Mouse (Mus musculus) forebrain, embryonic 15.5 days (tissue): ENCODE data around the gene Hax1. TPM values are rescaled to one million over a fixed set of nuclear protein-coding genes. Genes with fewer than 3 reads are reported as not detected.
A peak's percentile ranks its signal among the peaks of the same experiment; 100 is the strongest.

Experiments
- ATAC-seq: fragments of 200-750 bp; cut with Nextera tagmentation; replicated peaks from 2 replicates; pipeline ENCODE4 v1.8.0; 2017; ENCODE audit warnings: mild to moderate bottlenecking, moderate TSS enrichment, moderate library complexity
- H3K27ac ChIP-seq: fragments of 300-500 bp; sonication (generic); replicated peaks from 2 replicates; pipeline ENCODE4 v1.5.1; 2015; ENCODE audit warnings: mild to moderate bottlenecking, inconsistent platforms
- H3K27me3 ChIP-seq: fragments of 300-500 bp; sonication (generic); 2 replicates; pipeline ENCODE4 v1.6.1; 2015; ENCODE audit warnings: inconsistent platforms
- H3K36me3 ChIP-seq: fragments of 300-500 bp; sonication (generic); 2 replicates; pipeline ENCODE4 v1.6.1; 2015; ENCODE audit warnings: mild to moderate bottlenecking, inconsistent platforms
- H3K4me1 ChIP-seq: fragments of 300-500 bp; sonication (generic); 2 replicates; pipeline ENCODE4 v1.6.1; 2015; ENCODE audit warnings: inconsistent platforms
- H3K4me2 ChIP-seq: fragments of 300-500 bp; sonication (generic); replicated peaks from 2 replicates; pipeline ENCODE4 v1.6.1; 2015; ENCODE audit warnings: mild to moderate bottlenecking, inconsistent platforms
- H3K4me3 ChIP-seq: fragments of 300-500 bp; sonication (generic); 2 replicates; pipeline ENCODE4 v1.5.1; 2015; ENCODE audit warnings: mild to moderate bottlenecking, inconsistent platforms
- H3K9ac ChIP-seq: fragments of 300-500 bp; sonication (generic); replicated peaks from 2 replicates; pipeline ENCODE4 v1.6.1; 2015; ENCODE audit warnings: mild to moderate bottlenecking, inconsistent platforms
- H3K9me3 ChIP-seq: fragments of 300-500 bp; sonication (generic); 2 replicates; pipeline ENCODE4 v1.6.1; 2016; ENCODE audit warnings: inconsistent platforms
- WGBS: fragments of 180-500 bp; shearing (Covaris S2); methylation state at CpG from one replicate; pipeline ENCODE4 v1.1.7; 2015; ENCODE audit warnings: mixed read lengths; 5-methylcytosine and 5-hydroxymethylcytosine counted together
- polyA plus RNA-seq: library from polyadenylated mRNA; unstranded; fragments of >200 nt; fragmentation: Nextera tagmentation; extraction: Ambion mirVana; gene quantifications from 2 replicates; pipeline ENCODE4 v1.2.1, GENCODE M21; 2015

Gene Hax1
- 147 TPM in 2 replicates for polyA plus RNA-seq

GRCm38 (mm10) chr3:89998612-89999054 is at the start of gene Hax1:
TSS of gene Hax1 (minus strand) at chr3:89998780.
- under 1% methylated on average over 26 of the region's 26 CpGs for WGBS
- Histone ChIP-seq H3K4me2 (peak within 1 kb of the TSS; percentile 88), H3K4me1 (peaks cover 22% of the 10 kb centered on the region), H3K36me3 (peaks cover 48% of the 10 kb centered on the region), H3K27me3 (no peaks in the 10 kb centered on the region), H3K9me3 (no peaks in the 10 kb centered on the region), H3K4me3 (peak within 1 kb of the TSS; percentile 88), H3K9ac (peak within 1 kb of the TSS; percentile 95), H3K27ac (peak within 1 kb of the TSS; percentile 95)
- ATAC-seq = peak; percentile 95

DNA sequence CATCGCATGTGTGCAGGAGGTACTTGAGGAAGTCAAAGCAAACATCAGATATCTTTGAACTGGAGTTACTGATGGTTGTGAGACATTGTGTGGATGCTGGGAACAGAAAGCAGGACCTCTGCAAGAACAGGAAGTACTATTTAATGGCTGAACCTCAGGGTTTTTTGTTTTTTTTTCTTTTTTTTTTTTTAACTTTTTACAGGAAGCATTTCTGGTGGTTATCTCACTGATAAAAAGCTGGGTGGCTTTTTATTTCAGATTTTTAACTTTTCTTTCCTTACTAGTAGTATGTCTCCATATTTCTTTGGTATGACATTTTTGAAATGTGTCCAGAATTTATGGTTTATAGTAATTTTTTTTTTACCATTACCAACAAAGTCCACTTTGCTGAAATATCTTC is 37.7 kb upstream of the Hax1 start:
- no peaks in the 10 kb centered on the region for H3K4me1 ChIP-seq
- no peak overlapping the region for H3K4me2 ChIP-seq
- 89% methylated on average over 1 of the region's 1 CpGs for WGBS
- H3K9me3 ChIP-seq = no peaks in the 10 kb centered on the region
- ATAC-seq = no peak
- no peaks in the 10 kb centered on the region for H3K27me3 ChIP-seq
- H3K27ac ChIP-seq = no peak overlapping the region
- H3K4me3 ChIP-seq = no peak overlapping the region
- H3K36me3 ChIP-seq = peaks cover 83% of the 10 kb centered on the region
- H3K9ac ChIP-seq = no peak overlapping the region

DNA sequence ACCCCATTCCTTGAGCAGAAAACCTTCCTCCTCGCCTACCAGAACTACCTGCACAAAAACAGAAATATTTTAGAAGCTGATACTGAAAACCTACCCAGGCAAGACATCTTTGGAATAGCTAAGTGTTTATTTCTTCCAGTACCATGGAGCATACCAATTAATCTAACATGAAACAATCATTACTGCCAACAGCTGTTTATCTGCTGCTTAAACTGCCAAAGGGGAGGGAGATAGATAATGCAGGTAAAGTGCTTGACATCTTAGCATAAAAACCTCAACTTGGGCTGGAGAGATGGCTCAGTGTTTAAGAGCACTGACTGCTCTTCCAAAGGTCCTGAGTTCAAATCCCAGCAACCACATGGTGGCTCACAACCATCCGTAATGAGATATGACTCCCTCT is 36.1 kb upstream of the Hax1 start:
- Histone ChIP-seq H3K4me3 (no peak overlapping the region), H3K27ac (no peak overlapping the region), H3K36me3 (peaks cover 84% of the 10 kb centered on the region), H3K4me1 (no peaks in the 10 kb centered on the region), H3K9me3 (no peaks in the 10 kb centered on the region), H3K27me3 (no peaks in the 10 kb centered on the region), H3K9ac (no peak overlapping the region), H3K4me2 (no peak overlapping the region)
- 88% methylated on average over 2 of the region's 2 CpGs for WGBS
- no peak for ATAC-seq

DNA sequence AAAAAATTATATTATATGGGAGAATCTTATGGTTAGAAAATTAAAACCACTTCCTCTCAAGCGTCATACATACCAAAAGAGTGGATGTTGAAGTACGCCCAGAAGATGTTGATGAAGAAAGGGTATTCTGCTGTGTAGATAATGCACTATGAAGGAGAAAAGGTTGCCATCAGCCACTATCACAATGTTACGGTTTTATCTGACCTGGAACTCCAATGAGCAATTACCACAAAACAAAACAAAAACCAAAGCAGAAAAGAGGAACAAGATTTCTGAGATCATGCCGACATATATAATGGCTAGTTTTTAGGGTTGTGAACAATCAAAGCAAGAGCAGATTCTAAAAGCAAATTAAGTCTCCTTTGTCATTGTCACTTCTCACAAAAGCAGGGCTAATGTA is 18.0 kb upstream of the Hax1 start:
- WGBS = 96% methylated on average over 4 of the region's 4 CpGs
- ATAC-seq = no peak
- H3K9ac ChIP-seq = no peak overlapping the region
- H3K4me2 ChIP-seq = no peak overlapping the region
- no peak overlapping the region for H3K4me3 ChIP-seq
- no peaks in the 10 kb centered on the region for H3K27me3 ChIP-seq
- H3K27ac ChIP-seq = no peak overlapping the region
- no peaks in the 10 kb centered on the region for H3K4me1 ChIP-seq
- H3K9me3 ChIP-seq = no peaks in the 10 kb centered on the region
- peaks cover 98% of the 10 kb centered on the region for H3K36me3 ChIP-seq

GRCm38 (mm10) chr3:90010291-90010690 is 11.7 kb upstream of the Hax1 start:
- no peaks in the 10 kb centered on the region for H3K4me1 ChIP-seq
- H3K4me2 ChIP-seq = no peak overlapping the region
- H3K36me3 ChIP-seq = peaks cover 96% of the 10 kb centered on the region
- H3K9me3 ChIP-seq = no peaks in the 10 kb centered on the region
- H3K27me3 ChIP-seq = no peaks in the 10 kb centered on the region
- WGBS = 91% methylated on average over 2 of the region's 2 CpGs
- H3K27ac ChIP-seq = no peak overlapping the region
- H3K4me3 ChIP-seq = no peak overlapping the region
- H3K9ac ChIP-seq = no peak overlapping the region
- ATAC-seq = no peak

DNA sequence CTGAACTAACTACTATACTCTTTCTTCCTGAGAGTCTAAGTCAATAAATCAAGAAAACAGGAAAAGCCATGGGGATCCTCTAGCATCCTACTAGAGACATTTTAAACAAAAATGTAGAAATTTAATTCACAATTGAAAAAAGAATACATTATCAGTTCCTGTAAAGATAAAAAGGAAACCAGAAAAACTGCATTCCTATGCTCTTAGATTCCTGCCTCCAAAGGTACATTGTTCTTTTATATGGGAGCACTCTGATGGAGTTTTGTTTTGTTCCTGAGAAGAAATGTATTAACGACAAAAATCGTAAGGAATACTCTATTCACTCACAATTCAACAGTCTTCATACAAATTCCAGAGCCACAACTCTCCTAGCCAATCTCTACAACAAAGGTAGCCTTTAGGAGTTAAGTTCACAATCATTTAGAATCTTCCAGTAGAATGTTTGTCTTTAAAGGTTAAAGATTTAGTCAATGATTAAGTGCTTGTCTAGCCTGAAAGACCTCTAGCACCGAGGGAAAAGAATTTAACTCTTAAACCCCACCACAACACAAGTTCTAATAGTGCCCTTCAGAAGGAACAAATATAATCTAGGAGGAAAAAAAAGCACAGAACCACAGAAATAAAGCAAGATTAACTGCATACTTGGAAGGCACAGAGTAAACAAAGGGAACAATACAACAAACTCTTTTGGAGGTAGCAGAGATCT is 5.7 kb upstream of the Hax1 start:
- Histone ChIP-seq H3K4me1 (peaks cover 5% of the 10 kb centered on the region), H3K9me3 (no peaks in the 10 kb centered on the region), H3K27me3 (no peaks in the 10 kb centered on the region), H3K27ac (no peak overlapping the region), H3K4me2 (no peak overlapping the region), H3K36me3 (peaks cover 85% of the 10 kb centered on the region), H3K9ac (no peak overlapping the region), H3K4me3 (no peak overlapping the region)
- 69% methylated on average over 3 of the region's 3 CpGs for WGBS
- ATAC-seq = no peak

GRCm38 (mm10) chr3:89999830-90000229 is 1.2 kb upstream of the Hax1 start:
- Histone ChIP-seq H3K9ac (no peak overlapping the region), H3K4me3 (no peak overlapping the region), H3K9me3 (no peaks in the 10 kb centered on the region), H3K27ac (no peak overlapping the region; the same call in 1 of the 2 replicates), H3K4me1 (peaks cover 22% of the 10 kb centered on the region), H3K36me3 (peaks cover 54% of the 10 kb centered on the region), H3K27me3 (no peaks in the 10 kb centered on the region), H3K4me2 (no peak overlapping the region; the same call in 1 of the 2 replicates)
- ATAC-seq = no peak
- 90% methylated on average over 4 of the region's 4 CpGs for WGBS

DNA sequence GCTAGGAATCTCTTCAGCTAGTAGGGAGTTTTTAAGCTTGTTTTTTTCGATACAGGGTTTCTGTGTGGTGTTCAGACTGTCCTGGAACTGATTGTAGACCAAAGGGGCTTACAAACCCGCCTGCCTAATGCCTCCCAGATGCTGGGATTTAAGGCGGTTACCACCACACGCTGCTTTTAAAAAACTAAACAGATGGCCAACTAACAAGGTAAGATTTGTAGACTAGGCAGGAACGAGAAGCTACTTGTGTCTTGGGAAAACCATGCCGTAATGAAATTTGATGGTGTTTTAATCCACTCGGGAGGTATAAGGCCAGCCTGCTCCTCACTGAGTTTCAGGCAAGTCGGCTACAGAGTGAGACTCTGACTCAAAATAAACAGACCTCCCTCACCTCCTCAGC is 510 bp upstream of the Hax1 start:
- 22% methylated on average over 8 of the region's 8 CpGs for WGBS
- Histone ChIP-seq H3K9me3 (no peaks in the 10 kb centered on the region), H3K4me2 (peak overlapping the region; percentile 88), H3K27ac (peak overlapping the region; percentile 95), H3K4me3 (peak overlapping the region; percentile 88), H3K9ac (peak overlapping the region; percentile 95), H3K4me1 (peaks cover 22% of the 10 kb centered on the region), H3K36me3 (peaks cover 51% of the 10 kb centered on the region), H3K27me3 (no peaks in the 10 kb centered on the region)
- peak; percentile 44; the same call in 1 of the 2 replicates for ATAC-seq

DNA sequence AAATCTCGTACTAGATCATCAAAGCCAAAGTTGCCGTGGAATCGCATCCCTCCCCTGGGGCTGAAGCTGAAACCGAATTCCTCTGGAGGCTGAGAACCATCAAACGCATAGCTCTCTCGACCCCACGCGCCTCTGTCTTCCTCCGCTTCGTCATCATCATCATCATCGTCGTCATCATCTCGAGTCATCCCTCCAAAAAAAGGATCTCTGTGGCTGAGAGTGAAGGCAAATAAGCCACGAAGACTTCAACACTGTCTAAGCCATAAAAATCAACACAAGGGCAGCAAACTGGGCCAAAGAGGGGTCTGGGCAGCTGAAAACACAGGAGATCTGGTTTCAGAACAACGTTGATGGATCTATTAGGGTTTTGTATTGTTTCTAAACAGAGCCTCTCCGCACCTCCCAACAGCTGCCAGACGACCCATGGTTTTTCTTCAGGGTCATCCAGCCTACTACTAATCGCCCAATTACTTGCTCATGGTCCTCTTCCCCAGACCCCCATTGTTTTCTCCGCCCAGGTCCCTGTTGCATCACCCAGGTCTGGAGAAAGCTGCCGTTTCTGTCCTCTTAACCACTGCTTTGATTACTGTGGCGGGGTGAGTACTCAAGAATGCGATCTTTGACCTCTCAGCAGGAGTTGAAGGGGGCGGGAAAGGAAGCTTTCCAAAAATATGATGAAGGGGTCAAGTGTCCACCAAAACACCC is 637 bp downstream of the Hax1 start:
- peaks cover 42% of the 10 kb centered on the region for H3K36me3 ChIP-seq
- H3K27ac ChIP-seq = peak overlapping the region; percentile 95
- no peaks in the 10 kb centered on the region for H3K9me3 ChIP-seq
- peak overlapping the region; percentile 88 for H3K4me2 ChIP-seq
- H3K27me3 ChIP-seq = no peaks in the 10 kb centered on the region
- H3K4me1 ChIP-seq = peaks cover 22% of the 10 kb centered on the region
- H3K9ac ChIP-seq = peak overlapping the region; percentile 95
- WGBS = 16% methylated on average over 23 of the region's 23 CpGs
- peak overlapping the region; percentile 88 for H3K4me3 ChIP-seq
- peak; percentile 51 for ATAC-seq

- no peak for ATAC-seq
Measured at GRCm38 (mm10) chr3:89994807-89995515, 3.6 kb downstream of the Hax1 start.

GRCm38 (mm10) chr3:89987822-89988221 is 10.8 kb downstream of the Hax1 start:
- ATAC-seq = no peak
- Histone ChIP-seq H3K9me3 (no peaks in the 10 kb centered on the region), H3K4me2 (no peak overlapping the region), H3K4me3 (no peak overlapping the region), H3K27ac (no peak overlapping the region), H3K4me1 (no peaks in the 10 kb centered on the region), H3K36me3 (no peaks in the 10 kb centered on the region), H3K9ac (no peak overlapping the region), H3K27me3 (no peaks in the 10 kb centered on the region)
- WGBS = 91% methylated on average over 4 of the region's 4 CpGs

More at GRCm38 (mm10) chr3:89994807-89995515, 3.6 kb downstream of the Hax1 start:
- H3K9ac ChIP-seq = no peak overlapping the region
- WGBS = 94% methylated on average over 5 of the region's 5 CpGs
- peaks cover 22% of the 10 kb centered on the region for H3K4me1 ChIP-seq
- H3K36me3 ChIP-seq = peaks cover 20% of the 10 kb centered on the region
- H3K4me2 ChIP-seq = no peak overlapping the region
- H3K27ac ChIP-seq = no peak overlapping the region
- no peaks in the 10 kb centered on the region for H3K27me3 ChIP-seq
- no peak overlapping the region for H3K4me3 ChIP-seq
- no peaks in the 10 kb centered on the region for H3K9me3 ChIP-seq

DNA sequence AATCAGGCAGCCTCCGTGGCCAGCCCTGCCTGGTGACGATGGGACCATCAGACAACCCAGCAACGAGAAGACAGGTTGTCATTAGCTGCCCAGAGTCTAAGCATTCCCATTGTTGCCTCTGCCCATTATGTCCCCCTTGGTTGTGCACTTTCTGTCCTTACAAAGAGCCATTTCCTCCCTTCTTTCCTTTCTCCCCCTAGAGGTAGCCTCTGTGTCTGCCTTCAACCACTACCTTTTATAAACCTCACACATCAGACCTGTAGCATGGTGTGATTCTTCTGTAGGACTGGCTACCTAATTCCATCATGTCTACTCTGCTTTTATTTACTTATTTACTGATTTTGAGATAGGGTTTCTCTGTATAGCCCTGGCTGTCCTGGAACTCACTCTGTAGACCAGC is 11.4 kb downstream of the Hax1 start:
- no peak overlapping the region for H3K9ac ChIP-seq
- WGBS = 50% methylated on average over 3 of the region's 3 CpGs
- H3K4me1 ChIP-seq = no peaks in the 10 kb centered on the region
- no peak overlapping the region for H3K27ac ChIP-seq
- H3K9me3 ChIP-seq = no peaks in the 10 kb centered on the region
- no peaks in the 10 kb centered on the region for H3K36me3 ChIP-seq
- ATAC-seq = no peak
- no peak overlapping the region for H3K4me3 ChIP-seq
- H3K27me3 ChIP-seq = no peaks in the 10 kb centered on the region
- H3K4me2 ChIP-seq = no peak overlapping the region
